Mouse (Mus musculus) gastrocnemius, adult 2 months (tissue): ENCODE data around the gene Iqce. TPM values are rescaled to one million over a fixed set of nuclear protein-coding genes. Genes with fewer than 3 reads are reported as not detected.

Experiments used
- DNase-seq: peaks from one replicate; pipeline ENCODE4 v3.0.0; 2022
- H3K27ac ChIP-seq: fragments of 200-600 bp; 2 replicates; pipeline ENCODE4 v1.8.1; 2022; ENCODE audit warnings: mild to moderate bottlenecking
- H3K4me3 ChIP-seq: fragments of 200-600 bp; 2 replicates; pipeline ENCODE4 v1.8.1; 2022; ENCODE audit warnings: mild to moderate bottlenecking, moderate library complexity
- CTCF ChIP-seq: fragments of 200-600 bp; IDR thresholded peaks from 2 replicates; pipeline ENCODE4 v1.8.1; 2022; ENCODE audit warnings: antibody characterized with exemption, mild to moderate bottlenecking, moderate library complexity
- intact Hi-C: fragments of 180-260 bp; cut with DNase I; formaldehyde crosslinking; loops from one replicate; pipeline ENCODE4 v1.15.1; 2025
- total RNA-seq, 2 experiments: library from RNA; stranded (reverse); gene quantifications; 2 replicates each; pipeline ENCODE4 v1.2.3; 2021

Gene Iqce
- total RNA-seq, 2 experiments from 2014 or later: 2.2 to 3.3 TPM

DNA sequence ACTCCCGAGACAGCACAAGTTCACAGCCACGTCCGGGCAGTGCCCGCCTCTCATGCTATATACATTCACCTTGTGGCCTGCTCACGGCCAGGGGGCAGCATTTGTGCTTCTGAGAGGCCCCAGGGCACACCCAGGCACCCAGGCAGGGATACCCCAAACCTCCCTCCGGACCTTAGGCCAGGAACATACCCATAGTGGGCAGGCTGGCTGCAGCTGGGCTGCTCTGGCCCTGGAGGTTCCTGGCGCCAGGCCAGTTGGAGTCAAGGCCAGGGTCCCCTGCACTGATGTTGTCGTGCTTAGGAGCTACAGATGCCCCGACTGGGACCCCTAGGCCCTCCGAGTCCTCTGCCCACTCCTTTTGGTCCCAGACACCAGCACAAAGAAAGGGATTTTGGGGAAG lies 80.7 kb downstream of the Iqce start:
- intact Hi-C loops: no loop called here
- no peak for DNase-seq
- H3K27ac ChIP-seq: no peak overlapping the region
- no peak overlapping the region for H3K4me3 ChIP-seq
- TF ChIP-seq CTCF: no peak

DNA sequence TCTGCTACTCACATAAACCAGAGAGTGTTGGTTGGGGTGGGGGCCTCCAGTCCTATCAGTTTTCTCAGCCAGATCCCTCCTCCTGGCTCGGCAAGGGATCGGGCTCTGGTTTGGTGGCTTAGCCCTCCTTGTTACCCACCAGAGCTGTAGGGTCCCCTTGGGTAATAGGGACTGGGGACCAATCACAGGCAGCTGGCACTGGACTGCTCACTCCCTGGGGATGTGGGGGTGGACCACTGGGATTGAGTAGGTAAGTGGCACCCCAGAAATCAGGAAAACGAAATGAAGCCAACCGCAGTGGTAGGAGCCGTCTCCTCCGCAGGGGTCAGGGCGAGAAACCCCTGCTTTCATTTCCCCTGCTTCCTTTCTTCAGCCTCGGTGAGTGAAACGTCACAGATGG lies 81.1 kb downstream of the Iqce start:
- Histone ChIP-seq H3K27ac (no peak overlapping the region), H3K4me3 (no peak overlapping the region)
- intact Hi-C loops: no loop called here
- DNase-seq: no peak
- TF ChIP-seq CTCF: no peak

DNA sequence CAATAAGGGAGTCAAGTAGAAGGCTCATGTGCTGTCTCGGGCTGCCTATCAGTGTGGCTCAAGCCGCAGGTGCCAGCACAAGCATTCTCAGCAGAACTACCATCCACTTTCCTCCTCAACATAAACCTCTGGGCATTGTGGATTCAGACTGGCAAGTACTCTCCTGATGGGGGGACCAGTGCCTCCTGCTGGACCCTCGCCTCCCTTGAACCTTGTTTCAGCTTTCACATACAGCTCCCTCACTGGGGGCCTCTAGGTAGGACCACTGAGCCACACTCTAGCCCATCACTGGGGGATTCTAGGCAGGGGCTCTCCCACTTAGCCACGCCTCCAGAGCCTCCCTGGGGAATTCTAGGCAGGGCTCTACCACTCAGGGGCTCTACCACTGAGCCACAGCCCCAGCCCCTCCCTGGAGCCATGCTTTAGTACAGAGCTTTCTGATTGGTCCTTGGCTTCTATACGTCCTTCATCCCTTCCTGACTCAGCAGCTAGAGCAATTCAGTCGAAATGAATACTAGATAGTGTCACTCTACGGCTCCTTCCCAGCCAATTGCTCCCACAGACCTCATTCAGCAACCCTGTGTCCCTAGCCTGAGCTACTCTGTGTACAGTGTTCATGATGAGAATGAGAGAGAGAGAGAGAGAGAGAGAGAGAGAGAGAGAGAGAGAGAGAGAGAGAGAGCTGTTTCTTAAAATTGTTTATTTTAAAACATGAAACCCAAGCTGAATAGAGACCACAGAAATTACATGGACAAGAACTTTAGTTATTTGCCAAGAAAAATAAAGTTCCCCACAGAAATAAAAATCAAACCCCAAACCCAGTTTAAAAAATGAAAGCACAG lies 82.1 kb downstream of the Iqce start:
- H3K27ac ChIP-seq: no peak overlapping the region
- H3K4me3 ChIP-seq: no peak overlapping the region
- intact Hi-C loops: loop anchor here (1.0 kb wide), 2 partner anchors 52 to 80 kb away; no protein-coding TSS in a partner anchor
- TF ChIP-seq CTCF: no peak
- DNase-seq: no peak

DNA sequence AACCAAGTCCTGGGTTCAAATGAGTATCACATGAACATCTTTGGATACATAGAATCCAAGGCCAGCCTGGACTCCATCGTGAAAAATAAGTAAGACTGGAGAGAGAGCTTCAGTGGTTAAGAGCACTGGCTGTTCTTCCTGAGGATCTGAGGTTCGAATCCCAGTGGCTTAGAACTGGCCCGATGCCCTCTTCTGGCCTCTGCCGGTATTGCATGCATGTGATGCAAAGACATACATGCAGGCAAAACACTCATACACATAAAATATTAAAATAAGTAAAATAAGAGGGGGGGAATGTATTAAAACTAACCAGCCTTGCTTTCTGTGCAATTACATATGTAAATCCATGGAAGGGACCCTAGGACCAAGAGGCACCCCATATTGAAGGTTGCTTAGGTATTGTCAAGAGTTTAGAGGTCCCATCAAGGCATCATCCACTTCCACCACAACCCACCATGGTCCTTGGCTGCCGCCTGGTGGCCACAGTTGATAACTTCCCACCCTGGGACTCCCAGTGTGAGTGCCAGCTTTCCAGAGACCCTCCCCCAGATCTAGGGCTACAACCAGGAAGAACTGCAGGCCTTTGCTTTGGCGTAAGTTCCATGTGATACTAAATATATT lies 82.9 kb downstream of the Iqce start:
- peak; percentile 77 for TF ChIP-seq CTCF
- Histone ChIP-seq H3K4me3 (no peak overlapping the region), H3K27ac (no peak overlapping the region)
- intact Hi-C loops: loop anchor here (1.0 kb wide), 2 partner anchors 51 to 79 kb away; no protein-coding TSS in a partner anchor
- DNase-seq: peak; percentile 81

DNA sequence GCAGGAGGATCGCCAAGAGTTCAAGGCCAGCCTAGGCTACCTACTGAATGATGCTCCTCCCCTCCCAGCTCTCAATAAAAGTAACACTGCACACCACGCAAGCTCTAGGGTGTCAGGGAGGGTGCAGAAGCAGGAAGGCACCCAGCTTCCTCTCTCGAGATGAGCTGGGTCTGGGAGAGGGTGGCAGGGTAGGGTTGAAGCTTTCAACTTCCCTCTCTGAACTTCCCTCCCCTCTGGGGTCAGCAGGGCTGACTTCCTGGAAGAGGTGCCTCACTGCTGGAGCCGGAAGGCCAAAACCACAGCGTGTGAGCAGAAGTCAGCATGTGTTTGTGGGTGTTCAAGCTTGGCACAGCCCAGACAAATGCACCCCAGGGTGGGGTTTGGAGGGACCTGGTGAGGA lies 84.5 kb downstream of the Iqce start:
- peak overlapping the region; percentile 58 for H3K27ac ChIP-seq
- DNase-seq: peak; percentile 41
- no peak overlapping the region for H3K4me3 ChIP-seq
- intact Hi-C loops: no loop called here
- TF ChIP-seq CTCF: no peak

DNA sequence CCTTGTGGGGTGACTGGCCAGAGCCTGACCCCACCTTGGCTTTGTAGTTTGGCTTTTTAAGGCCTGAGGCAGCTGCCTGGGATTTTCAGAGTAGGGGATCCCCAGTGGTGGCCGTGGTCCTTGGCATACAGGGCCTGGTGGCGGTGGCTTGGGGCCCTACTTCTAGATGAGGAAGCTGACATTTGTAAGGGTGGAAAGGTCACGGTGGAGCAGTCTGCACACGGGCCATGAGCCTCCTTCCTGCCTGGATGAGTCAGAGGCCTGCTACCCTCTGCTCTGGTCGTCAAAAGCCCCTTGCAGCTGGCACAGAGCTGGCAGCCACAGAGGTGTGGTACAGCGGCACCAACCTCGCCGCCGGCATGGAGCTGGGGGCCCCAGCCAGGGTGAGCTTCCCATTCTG lies 85.5 kb downstream of the Iqce start:
- DNase-seq: no peak

DNA sequence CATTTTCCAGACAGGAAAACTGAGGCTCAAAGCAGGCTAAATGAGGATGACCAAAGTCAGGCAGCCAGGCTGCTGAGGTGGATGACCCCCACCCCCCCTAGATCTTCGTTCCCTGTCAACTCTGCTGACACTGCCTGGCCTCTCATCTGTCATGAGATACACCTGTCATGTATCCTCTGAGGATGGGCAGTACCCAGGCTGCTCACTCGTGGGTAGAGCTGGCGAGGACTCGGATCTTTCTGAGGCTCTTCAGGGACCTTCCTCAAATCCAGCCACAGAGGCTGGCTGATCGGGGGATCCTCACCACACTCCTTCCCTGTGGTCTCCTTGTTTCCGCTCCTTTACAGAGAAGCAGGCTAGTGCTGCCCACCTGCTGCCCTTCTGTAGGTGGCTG lies 86.1 kb downstream of the Iqce start:
- no peak for DNase-seq
- no peak for TF ChIP-seq CTCF
- no peak overlapping the region for H3K4me3 ChIP-seq
- intact Hi-C loops: no loop called here
- H3K27ac ChIP-seq: peak overlapping the region; percentile 58; the same call in 1 of the 2 replicates

More for the DNA sequence above, 85.5 kb downstream of the Iqce start:
- H3K4me3 ChIP-seq: no peak overlapping the region
- intact Hi-C loops: no loop called here
- peak overlapping the region; percentile 58 for H3K27ac ChIP-seq
- TF ChIP-seq CTCF: no peak

DNA sequence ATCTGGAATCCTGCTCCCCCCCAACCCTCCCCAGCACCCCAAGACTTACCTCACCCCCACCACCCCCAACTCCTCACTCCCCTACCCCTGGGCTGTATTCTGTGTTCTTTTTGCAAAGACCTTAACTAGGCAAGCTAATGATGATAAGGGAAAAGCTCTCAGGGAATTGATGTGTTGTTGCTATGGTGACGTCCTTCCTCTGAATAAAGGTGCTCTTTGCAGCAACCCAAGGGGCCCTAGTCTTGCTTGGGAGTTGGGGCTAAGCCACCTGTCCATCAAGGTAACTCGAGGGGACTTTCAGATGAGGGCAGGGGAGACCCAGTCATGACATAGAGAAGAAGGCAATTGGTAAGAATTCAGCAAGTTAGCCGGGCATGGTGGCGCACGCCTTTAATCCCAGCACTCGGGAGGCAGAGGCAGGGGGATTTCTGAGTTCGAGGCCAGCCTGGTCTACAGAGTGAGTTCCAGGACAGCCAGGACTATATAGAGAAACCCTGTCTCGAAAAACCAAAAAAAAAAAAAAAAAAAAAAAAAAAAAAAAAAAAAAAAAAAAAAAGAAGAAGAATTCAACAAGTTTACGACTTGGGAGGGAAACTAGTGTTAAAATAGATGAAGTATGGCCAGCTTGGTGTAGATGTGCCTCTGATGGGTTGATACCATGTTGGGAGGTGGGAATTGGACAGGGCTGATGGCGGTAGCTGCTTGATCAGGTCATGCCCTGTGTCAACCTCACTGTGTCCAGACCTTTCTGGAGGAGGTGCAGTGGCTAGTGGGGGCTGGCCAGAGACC lies 86.7 kb downstream of the Iqce start:
- no peak overlapping the region; the same call in 1 of the 2 replicates for H3K27ac ChIP-seq
- intact Hi-C loops: no loop called here

DNA sequence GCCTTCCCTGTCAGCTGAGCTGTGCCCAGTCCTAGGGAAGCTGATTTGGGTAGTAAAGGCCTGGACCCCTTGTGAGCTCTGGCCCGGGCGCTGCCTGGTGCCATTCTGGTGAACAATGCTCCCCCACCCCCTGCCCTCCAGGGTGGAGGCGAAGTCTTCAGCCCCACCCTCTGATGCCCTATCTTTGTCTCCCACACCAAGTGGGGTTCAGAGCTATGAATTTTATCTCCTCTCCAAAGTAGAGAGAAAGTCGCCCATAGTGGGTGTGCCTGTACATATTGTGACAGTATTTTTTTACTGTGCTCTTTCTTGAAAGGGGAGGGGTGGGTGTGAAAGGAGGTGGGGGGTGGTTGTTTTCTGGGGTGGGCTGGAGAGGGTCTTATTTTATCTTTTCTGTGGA lies 87.3 kb downstream of the Iqce start:
- no peak for TF ChIP-seq CTCF
- intact Hi-C loops: no loop called here
- no peak overlapping the region for H3K27ac ChIP-seq
- H3K4me3 ChIP-seq: no peak overlapping the region
- DNase-seq: no peak

More for the DNA sequence above, 86.7 kb downstream of the Iqce start:
- no peak for TF ChIP-seq CTCF
- no peak for DNase-seq
- H3K4me3 ChIP-seq: no peak overlapping the region

DNA sequence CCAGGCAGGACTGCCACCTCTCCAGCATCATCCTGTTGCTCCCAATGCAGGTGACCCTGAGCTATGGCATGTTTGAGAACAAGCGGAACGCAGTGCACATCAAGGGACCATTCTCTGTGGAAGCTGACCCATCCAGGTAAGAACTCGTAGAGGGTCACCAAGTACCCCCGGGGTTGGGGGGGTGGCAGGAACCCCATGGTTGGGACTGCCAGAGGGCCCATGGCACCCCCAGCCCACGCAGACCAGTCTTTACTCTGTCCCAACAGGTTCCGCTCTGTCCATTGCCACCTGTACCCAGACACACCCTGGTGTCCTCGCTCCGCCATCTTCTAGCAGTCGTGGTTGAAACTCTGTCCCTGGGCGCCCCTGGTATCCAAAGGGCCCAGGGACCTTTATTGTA lies 88.0 kb downstream of the Iqce start:
- H3K4me3 ChIP-seq: no peak overlapping the region
- DNase-seq: no peak
- H3K27ac ChIP-seq: no peak overlapping the region
- intact Hi-C loops: no loop called here
- TF ChIP-seq CTCF: no peak

DNA sequence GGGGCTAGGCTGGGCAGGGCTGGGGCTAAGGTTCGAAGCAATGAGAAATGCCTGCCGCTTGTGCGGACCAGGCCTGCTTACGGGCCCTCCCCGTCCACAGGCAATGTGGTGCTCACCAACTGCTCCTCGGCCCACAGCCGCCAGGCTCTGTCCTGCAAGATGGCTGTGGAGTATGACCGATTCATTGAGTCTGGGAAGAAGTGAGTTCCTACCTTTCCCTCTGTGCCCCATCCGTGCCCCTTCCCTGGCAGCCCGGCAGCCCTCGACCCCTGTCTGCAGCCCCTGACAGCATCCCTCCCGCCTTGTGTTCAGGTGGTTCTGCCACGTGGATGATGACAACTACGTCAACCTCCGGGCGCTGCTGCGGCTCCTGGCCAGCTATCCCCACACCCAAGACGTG lies 90.0 kb downstream of the Iqce start:
- no peak for DNase-seq
- TF ChIP-seq CTCF: no peak
- intact Hi-C loops: no loop called here
- Histone ChIP-seq H3K27ac (peak overlapping the region; percentile 82; the same call in 1 of the 2 replicates), H3K4me3 (peak overlapping the region; percentile 83)

Other genes with a start within 250 kb of the Iqce start
- gene Chst12, start 196.8 kb downstream of the Iqce start, total RNA-seq: 1 to 10 TPM; 4.3 to 7.4 TPM
- gene Grifin, start 137.3 kb downstream of the Iqce start, total RNA-seq: not detected
- 1 to 10 TPM; 3.2 to 6.1 TPM for gene Lfng, start 95.1 kb downstream of the Iqce start, total RNA-seq
- 1 to 10 TPM; 4.0 to 4.4 TPM for gene Ttyh3, start 53.3 kb downstream of the Iqce start, total RNA-seq
- gene Brat1, start 2.6 kb upstream of the Iqce start, total RNA-seq: 1 to 10 TPM; 4.9 to 5.5 TPM
- under 1 TPM in 1 of 2 experiments, not detected in 1; 0.17 TPM for gene Amz1, start 21.7 kb upstream of the Iqce start, total RNA-seq
- gene Gna12, start 128.1 kb upstream of the Iqce start, total RNA-seq: 10 to 100 TPM; 21.7 to 29.8 TPM